Mouse (Mus musculus) liver, adult 2 months (tissue): Measurements from ENCODE around the gene Homer3. TPM values are rescaled to one million over a fixed set of nuclear protein-coding genes. Genes with fewer than 3 reads are reported as not detected.

Source experiments
- DNase-seq: peaks from one replicate; pipeline ENCODE4 v3.0.0-alpha.2; 2011; ENCODE audit warnings: low read depth, low spot score; ENCODE audit errors: extremely low read depth
- H3K27ac ChIP-seq: fragments of 200-500 bp; replicated peaks from 2 replicates; pipeline ENCODE4 v1.5.1; 2012; ENCODE audit warnings: low read depth, mild to moderate bottlenecking, control low read depth, inconsistent platforms, low read length; ENCODE audit not compliant: insufficient read depth
- H3K27me3 ChIP-seq: fragments of 200-500 bp; 2 replicates; pipeline ENCODE4 v1.6.1; 2012; ENCODE audit warnings: mild to moderate bottlenecking, moderate library complexity, low read length, inconsistent platforms; ENCODE audit not compliant: control insufficient read depth, insufficient read depth
- H3K36me3 ChIP-seq: fragments of 200-500 bp; 2 replicates; pipeline ENCODE4 v1.6.1; 2012; ENCODE audit warnings: low read length, inconsistent platforms; ENCODE audit not compliant: control insufficient read depth, insufficient read depth
- H3K4me1 ChIP-seq: fragments of 200-500 bp; 2 replicates; pipeline ENCODE4 v1.6.1; 2011; ENCODE audit warnings: low read length; ENCODE audit not compliant: control insufficient read depth, insufficient read depth
- H3K4me3 ChIP-seq: fragments of 200-500 bp; 2 replicates; pipeline ENCODE4 v1.5.1; 2011; ENCODE audit warnings: low read depth, mild to moderate bottlenecking, control low read depth, low read length, moderate library complexity; ENCODE audit not compliant: insufficient read depth
- H3K79me2 ChIP-seq: fragments of 200-500 bp; 2 replicates; pipeline ENCODE4 v1.6.1; 2012; ENCODE audit warnings: inconsistent platforms, mild to moderate bottlenecking, low read length, moderate library complexity; ENCODE audit not compliant: control insufficient read depth, insufficient read depth
- H3K9ac ChIP-seq: fragments of 200-500 bp; 2 replicates; pipeline ENCODE4 v1.6.1; 2012; ENCODE audit warnings: low read depth, mild to moderate bottlenecking, control low read depth, inconsistent platforms, low read length
- CTCF ChIP-seq: fragments of 200-500 bp; IDR thresholded peaks from 2 replicates; pipeline ENCODE4 v1.5.1; 2011; ENCODE audit warnings: low read depth, low read length, control low read depth
- POLR2A ChIP-seq: fragments of 200-500 bp; IDR thresholded peaks from 2 replicates; pipeline ENCODE4 v1.6.1; 2011; ENCODE audit warnings: low read length, control low read depth; ENCODE audit not compliant: insufficient read depth; ENCODE audit errors: extremely low read depth
- WGBS: fragments of 180-500 bp; shearing (Covaris S2); methylation state at CpG from one replicate; pipeline ENCODE4 v1.1.7; 2018; 5-methylcytosine and 5-hydroxymethylcytosine counted together
- polyA plus RNA-seq: library from polyadenylated mRNA; depleted of rRNA; stranded (reverse); fragments of >200 nt; gene quantifications from 2 replicates; pipeline ENCODE4 v1.2.3, GENCODE M21; 2012
- total RNA-seq: library from RNA; depleted of rRNA; stranded (reverse); fragments of >200 nt; gene quantifications from 2 replicates; pipeline ENCODE4 v1.2.3, GENCODE M21; 2014

Homer3 gene
- total and polyA plus RNA-seq, 2 experiments: 1.4 to 3.1 TPM

DNA sequence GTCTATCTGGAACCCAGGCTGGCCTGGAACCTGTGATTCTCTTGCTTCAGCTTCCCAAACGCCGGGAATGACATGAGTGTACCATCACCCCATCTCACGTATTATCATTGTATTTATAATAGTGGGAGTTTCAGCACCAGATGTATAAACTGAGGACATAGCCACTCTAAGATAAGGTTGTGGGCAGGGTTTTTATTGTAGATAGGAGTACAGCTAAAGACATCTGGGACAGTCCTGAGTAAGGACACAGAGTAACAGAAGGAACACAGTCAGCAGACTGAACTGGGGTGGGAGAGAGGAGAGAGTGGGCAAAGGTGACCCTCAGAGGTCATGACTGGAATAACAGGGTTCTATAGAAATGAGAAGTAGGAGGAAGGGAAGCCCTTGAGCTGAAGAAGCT, 15.0 kb upstream of the Homer3 start:
- no peak overlapping the region for H3K27ac ChIP-seq
- peaks cover 4% of the 10 kb centered on the region; the same call in 1 of the 2 replicates for H3K36me3 ChIP-seq
- no peak overlapping the region for H3K4me3 ChIP-seq
- H3K4me1 ChIP-seq: no peaks in the 10 kb centered on the region; the same call in 1 of the 2 replicates
- 88% methylated on average over 3 of the region's 3 CpGs for WGBS
- DNase-seq: no peak
- TF ChIP-seq POLR2A (no peak), CTCF (no peak)
- no peaks in the 10 kb centered on the region for H3K27me3 ChIP-seq
- no peak overlapping the region for H3K9ac ChIP-seq
- no peaks in the 10 kb centered on the region for H3K79me2 ChIP-seq

DNA sequence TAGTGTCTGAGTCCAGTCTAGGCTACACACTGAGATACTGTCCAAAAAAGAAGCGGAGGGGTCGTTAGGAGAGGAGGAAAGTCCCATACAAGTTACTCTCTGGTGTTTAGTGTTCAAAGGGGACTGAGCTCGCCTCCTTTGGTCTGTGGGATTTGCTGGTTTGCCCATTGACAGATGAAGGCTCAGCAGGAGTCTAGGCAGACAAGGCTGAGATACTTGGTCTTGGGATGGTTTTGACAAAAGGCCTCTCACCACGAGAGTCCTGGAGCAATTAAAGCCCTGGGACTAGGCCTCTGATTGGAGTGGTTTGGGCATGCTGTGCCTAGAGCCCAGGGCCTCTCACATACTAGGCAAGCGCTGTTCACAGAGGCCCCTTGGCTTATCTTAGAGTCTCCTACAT, 14.3 kb upstream of the Homer3 start:
- DNase-seq: no peak
- Histone ChIP-seq H3K36me3 (peaks cover 4% of the 10 kb centered on the region; the same call in 1 of the 2 replicates), H3K79me2 (no peaks in the 10 kb centered on the region), H3K27ac (no peak overlapping the region), H3K27me3 (no peaks in the 10 kb centered on the region), H3K4me1 (peaks cover 2% of the 10 kb centered on the region; the same call in 1 of the 2 replicates), H3K4me3 (no peak overlapping the region), H3K9ac (no peak overlapping the region)
- TF ChIP-seq POLR2A: no peak
- TF ChIP-seq CTCF: no peak
- 78% methylated on average over 5 of the region's 5 CpGs for WGBS

DNA sequence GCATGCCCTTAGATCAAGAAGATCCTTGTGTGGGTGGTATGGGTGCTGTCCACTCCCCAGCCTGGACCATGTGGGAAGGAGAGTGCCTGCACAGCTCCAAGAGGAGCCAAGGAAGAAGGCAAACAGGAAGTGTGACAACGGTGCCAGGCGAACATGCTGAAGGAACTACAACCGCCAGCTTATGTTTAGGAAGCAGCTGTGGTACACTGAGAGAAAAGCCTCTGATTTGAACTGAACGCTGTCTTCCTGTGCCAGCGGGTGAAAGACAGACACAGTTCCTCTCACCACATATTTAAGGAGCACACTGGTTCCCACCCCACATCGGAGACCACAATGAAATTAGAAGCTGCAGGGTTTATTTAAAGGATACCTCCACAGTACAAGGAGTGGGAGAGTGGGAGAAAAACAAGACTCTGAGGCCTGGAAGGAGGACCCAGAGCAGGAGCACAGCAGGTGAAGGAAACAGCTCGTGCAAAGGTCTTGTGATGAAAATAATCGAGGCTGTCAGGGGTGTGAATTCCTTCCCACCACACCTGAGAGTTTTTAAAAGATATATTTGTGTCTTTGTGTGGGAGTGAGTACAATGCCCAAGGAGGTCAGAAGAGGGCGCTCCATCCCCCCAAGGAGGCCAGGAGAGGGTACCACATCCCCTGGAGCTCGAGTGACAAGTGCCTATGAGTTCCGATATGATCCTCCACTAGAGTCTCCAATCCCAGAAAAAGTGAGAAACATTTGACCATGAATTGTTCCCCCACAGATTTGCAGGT, 13.6 kb upstream of the Homer3 start:
- peak; percentile 53 for TF ChIP-seq CTCF
- no peak for TF ChIP-seq POLR2A
- no peak overlapping the region for H3K9ac ChIP-seq
- H3K27ac ChIP-seq: no peak overlapping the region
- peaks cover 2% of the 10 kb centered on the region; the same call in 1 of the 2 replicates for H3K4me1 ChIP-seq
- peaks cover 3% of the 10 kb centered on the region; the same call in 1 of the 2 replicates for H3K36me3 ChIP-seq
- DNase-seq: no peak
- H3K27me3 ChIP-seq: no peaks in the 10 kb centered on the region
- no peak overlapping the region for H3K4me3 ChIP-seq
- 55% methylated on average over 11 of the region's 11 CpGs for WGBS
- no peaks in the 10 kb centered on the region for H3K79me2 ChIP-seq

DNA sequence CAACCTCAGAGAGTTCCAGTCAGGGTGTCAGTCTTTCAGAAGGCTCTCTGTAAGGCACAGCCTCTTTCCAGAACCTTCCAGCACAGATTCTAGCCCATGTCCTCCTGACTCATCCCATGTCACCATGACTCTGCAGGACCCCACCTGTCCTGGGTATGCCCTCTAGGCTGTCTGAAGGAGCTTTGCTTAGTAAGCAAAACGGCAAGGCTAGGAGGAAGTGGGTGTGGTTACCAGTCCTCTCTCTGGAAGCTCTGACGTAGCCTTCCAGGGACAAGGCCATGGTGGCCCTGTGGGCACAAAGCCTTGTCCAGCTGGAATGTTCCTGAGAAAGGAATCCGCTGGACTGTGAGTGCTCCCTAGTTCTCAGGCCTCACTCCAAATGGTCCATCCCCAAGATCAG, 9.7 kb upstream of the Homer3 start:
- no peak overlapping the region for H3K27ac ChIP-seq
- DNase-seq: peak; percentile 15
- H3K4me3 ChIP-seq: no peak overlapping the region
- H3K9ac ChIP-seq: no peak overlapping the region
- H3K27me3 ChIP-seq: no peaks in the 10 kb centered on the region
- H3K36me3 ChIP-seq: no peaks in the 10 kb centered on the region
- H3K4me1 ChIP-seq: peaks cover 2% of the 10 kb centered on the region; the same call in 1 of the 2 replicates
- WGBS: 58% methylated on average over 3 of the region's 3 CpGs
- TF ChIP-seq POLR2A (no peak), CTCF (no peak)
- H3K79me2 ChIP-seq: no peaks in the 10 kb centered on the region

DNA sequence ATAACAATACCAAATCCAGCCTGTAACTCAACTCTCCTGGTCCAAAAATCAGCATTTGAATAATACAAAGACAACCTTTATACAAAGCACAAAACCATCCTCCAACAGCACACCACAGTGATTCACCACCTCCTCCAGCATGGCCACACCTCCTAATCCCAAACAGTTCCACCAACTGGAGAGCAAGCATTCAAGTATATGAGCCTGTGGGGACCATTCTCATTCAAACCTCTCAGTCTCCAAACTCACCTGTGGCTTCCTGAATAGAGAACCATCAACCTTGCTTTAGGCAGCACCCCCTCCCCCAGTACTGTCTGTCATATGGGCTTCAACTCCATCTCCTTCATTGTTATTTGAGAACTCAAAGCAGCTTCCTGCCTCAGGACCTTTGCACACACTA, 8.3 kb upstream of the Homer3 start:
- no peak for DNase-seq
- Histone ChIP-seq H3K27me3 (no peaks in the 10 kb centered on the region), H3K9ac (no peak overlapping the region), H3K36me3 (no peaks in the 10 kb centered on the region), H3K4me1 (peaks cover 2% of the 10 kb centered on the region; the same call in 1 of the 2 replicates), H3K79me2 (no peaks in the 10 kb centered on the region), H3K27ac (no peak overlapping the region), H3K4me3 (no peak overlapping the region)
- TF ChIP-seq POLR2A (no peak), CTCF (no peak)

DNA sequence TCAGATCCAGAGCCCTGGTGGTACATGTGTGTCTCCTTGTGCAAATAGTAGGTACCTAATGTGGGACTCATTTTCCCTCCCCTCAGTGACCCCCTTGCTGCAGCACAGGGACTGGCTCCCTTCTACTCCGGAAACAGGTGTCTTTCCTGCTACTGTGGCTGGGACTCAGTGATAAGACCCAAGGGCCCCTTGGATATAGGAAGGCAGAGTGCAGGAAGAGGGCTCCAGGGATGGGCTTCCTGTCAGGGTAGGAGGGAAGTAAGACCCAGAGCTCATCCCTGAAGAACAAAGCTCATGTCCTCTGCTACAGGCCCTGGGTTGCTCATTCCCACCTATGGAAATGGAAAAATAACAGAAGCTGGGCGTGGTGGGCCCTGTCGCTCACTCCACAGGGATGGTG, 6.2 kb upstream of the Homer3 start:
- TF ChIP-seq CTCF (no peak), POLR2A (no peak)
- no peaks in the 10 kb centered on the region for H3K36me3 ChIP-seq
- no peak for DNase-seq
- H3K27me3 ChIP-seq: no peaks in the 10 kb centered on the region
- no peaks in the 10 kb centered on the region for H3K79me2 ChIP-seq
- peaks cover 2% of the 10 kb centered on the region; the same call in 1 of the 2 replicates for H3K4me1 ChIP-seq
- no peak overlapping the region for H3K9ac ChIP-seq
- H3K4me3 ChIP-seq: no peak overlapping the region
- H3K27ac ChIP-seq: peak overlapping the region; percentile 19; the same call in 1 of the 2 replicates
- WGBS: 78% methylated on average over 3 of the region's 3 CpGs
